Mouse (Mus musculus) stomach, embryonic 16.5 days (tissue): ENCODE results near the gene Nuf2. TPM values are rescaled to one million over a fixed set of nuclear protein-coding genes. Genes with fewer than 3 reads are reported as not detected.

Experiments used
- ATAC-seq: fragments of 200-750 bp; cut with Nextera tagmentation; 2 replicates; pipeline ENCODE4 v1.8.0; 2017; ENCODE audit warnings: moderate number of reproducible peaks, moderate TSS enrichment; ENCODE audit not compliant: insufficient read depth, low FRiP score
- H3K27ac ChIP-seq: fragments of 300-500 bp; sonication (generic); 2 replicates; pipeline ENCODE4 v1.5.1; 2014; ENCODE audit warnings: low read length
- H3K27me3 ChIP-seq: fragments of 300-500 bp; sonication (generic); 2 replicates; pipeline ENCODE4 v1.6.1; 2014; ENCODE audit warnings: low read length, control low read depth, mixed read lengths; ENCODE audit not compliant: control insufficient read depth, insufficient read depth
- H3K36me3 ChIP-seq: fragments of 300-500 bp; sonication (generic); 2 replicates; pipeline ENCODE4 v1.6.1; 2014; ENCODE audit warnings: low read length; ENCODE audit not compliant: control insufficient read depth, insufficient read depth
- H3K4me1 ChIP-seq: fragments of 300-500 bp; sonication (generic); 2 replicates; pipeline ENCODE4 v1.6.1; 2014; ENCODE audit warnings: low read length, control low read depth, mixed read lengths; ENCODE audit not compliant: control insufficient read depth, insufficient read depth
- H3K4me2 ChIP-seq: fragments of 300-500 bp; sonication (generic); 2 replicates; pipeline ENCODE4 v1.6.1; 2014; ENCODE audit warnings: low read depth, low read length, mixed read lengths
- H3K4me3 ChIP-seq: fragments of 300-500 bp; sonication (generic); replicated peaks from 2 replicates; pipeline ENCODE4 v1.5.1; 2014; ENCODE audit warnings: mild to moderate bottlenecking, low read length
- H3K9ac ChIP-seq: fragments of 300-500 bp; sonication (generic); 2 replicates; pipeline ENCODE4 v1.6.1; 2014; ENCODE audit warnings: low read length
- H3K9me3 ChIP-seq: fragments of 300-500 bp; sonication (generic); replicated peaks from 2 replicates; pipeline ENCODE4 v1.6.1; 2016; ENCODE audit warnings: low read length, control low read depth; ENCODE audit not compliant: control insufficient read depth
- WGBS: fragments of 180-500 bp; shearing (Covaris S2); extraction: QIAGEN DNeasy Blood & Tissue Kit; methylation state at CpG from one replicate; pipeline ENCODE4 v1.1.7; 2014; 5-methylcytosine and 5-hydroxymethylcytosine counted together
- polyA plus RNA-seq: library from polyadenylated mRNA; unstranded; fragments of >200 nt; fragmentation: Nextera tagmentation; extraction: Ambion mirVana; gene quantifications from 2 replicates; pipeline ENCODE4 v1.2.1, GENCODE M21; 2015

Nuf2 gene
- polyA plus RNA-seq, result 40.2 and 42.7 TPM in 2 replicates

DNA sequence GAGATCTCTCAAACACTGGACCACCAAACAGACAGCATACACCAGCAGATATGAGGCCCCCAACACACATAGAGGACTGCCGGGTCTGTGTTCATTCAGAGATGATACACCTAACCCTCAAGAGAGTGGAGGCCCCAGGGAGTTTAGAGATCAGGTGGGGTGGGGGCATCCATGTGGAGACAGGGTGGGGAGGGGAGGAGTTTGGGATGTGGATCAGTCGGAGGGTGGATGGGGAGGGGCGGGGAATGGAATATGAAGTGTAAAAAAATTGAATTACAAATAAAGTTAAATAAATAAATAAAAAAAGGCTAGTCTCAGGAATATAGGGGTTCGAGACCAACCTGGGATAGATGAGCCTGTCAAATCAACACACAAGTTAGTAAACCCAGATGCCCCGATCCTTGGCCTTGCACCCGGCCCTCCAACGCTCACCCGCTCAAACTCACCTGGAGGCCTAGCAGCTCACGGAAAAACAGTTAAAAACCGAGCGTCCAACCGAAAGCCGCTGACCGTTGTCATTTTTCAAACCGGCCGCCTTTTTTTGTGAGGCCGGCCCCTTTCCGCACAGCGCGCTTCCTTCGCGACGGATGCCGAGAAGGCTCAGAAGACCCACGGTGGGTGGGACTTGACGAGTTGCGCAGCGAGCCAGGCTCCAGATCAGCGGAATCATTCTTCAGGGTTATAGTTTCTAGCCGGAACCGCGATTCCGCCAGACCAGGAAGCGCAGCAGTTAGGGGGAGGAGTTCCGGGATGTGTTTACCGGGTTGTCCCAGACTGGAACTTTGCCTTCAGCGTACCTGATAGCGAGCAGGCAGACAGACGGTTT is at the start of gene Nuf2:
TSS of gene Nuf2 (minus strand) at position 589 of the 826 bp plus-strand sequence.
- ATAC-seq, result peak; percentile 94
- peak within 1 kb of the TSS; percentile 74 for H3K9ac ChIP-seq
- under 1% methylated on average over 39 of the region's 39 CpGs for WGBS
- H3K36me3 ChIP-seq, result no peaks in the 10 kb centered on the region; the same call in 1 of the 2 replicates
- peak within 1 kb of the TSS; percentile 69 for H3K27ac ChIP-seq
- H3K4me2 ChIP-seq, result peak within 1 kb of the TSS; percentile 70
- H3K9me3 ChIP-seq, result no peaks in the 10 kb centered on the region
- peak within 1 kb of the TSS; percentile 63 for H3K4me3 ChIP-seq
- no peaks in the 10 kb centered on the region for H3K27me3 ChIP-seq
- H3K4me1 ChIP-seq, result peaks cover 8% of the 10 kb centered on the region; the same call in 1 of the 2 replicates

DNA sequence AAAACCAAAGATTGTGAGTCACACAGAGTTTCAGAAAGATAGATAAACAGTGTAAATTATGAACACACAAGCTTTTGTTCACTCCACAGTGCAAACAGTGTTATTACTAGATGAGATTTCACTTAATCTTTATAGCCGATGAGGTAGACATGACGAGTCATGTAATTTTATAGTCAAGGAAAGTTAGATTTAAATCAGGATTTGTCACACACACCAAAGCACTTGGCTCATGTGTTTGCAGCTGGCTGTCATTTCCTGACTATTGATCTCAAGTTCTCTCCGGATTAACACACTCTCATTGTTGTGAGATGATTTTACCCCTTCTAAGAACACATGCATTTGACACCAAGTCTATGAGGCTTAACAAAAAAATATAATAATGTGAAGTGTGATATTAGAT is 48.3 kb upstream of the Nuf2 start:
- no peak overlapping the region for H3K27ac ChIP-seq
- no peaks in the 10 kb centered on the region for H3K4me1 ChIP-seq
- H3K9me3 ChIP-seq, result no peaks in the 10 kb centered on the region
- no peaks in the 10 kb centered on the region for H3K36me3 ChIP-seq
- ATAC-seq, result no peak
- H3K4me3 ChIP-seq, result no peak overlapping the region
- no peak overlapping the region for H3K9ac ChIP-seq
- no peaks in the 10 kb centered on the region for H3K27me3 ChIP-seq
- 42% methylated on average over 3 of the region's 3 CpGs for WGBS
- H3K4me2 ChIP-seq, result no peak overlapping the region

DNA sequence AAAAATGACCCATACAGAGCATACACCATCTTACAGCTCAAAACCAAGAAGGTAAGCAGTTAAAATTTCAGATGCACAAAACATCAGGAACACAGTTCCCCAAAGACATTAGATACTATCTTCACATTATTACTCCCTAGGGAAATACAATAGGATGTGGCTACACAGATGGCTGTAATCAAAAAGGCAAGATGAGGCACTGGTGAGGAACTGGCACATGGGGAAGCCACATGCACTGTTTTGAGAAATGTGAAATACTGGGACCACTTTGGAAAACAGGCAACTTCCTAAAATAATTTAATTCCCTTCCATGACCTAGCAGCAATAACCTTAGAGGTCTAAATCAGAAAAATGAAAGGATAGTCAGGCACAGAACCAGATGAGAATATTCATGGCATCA is 42.9 kb upstream of the Nuf2 start:
- H3K4me2 ChIP-seq, result no peak overlapping the region

DNA sequence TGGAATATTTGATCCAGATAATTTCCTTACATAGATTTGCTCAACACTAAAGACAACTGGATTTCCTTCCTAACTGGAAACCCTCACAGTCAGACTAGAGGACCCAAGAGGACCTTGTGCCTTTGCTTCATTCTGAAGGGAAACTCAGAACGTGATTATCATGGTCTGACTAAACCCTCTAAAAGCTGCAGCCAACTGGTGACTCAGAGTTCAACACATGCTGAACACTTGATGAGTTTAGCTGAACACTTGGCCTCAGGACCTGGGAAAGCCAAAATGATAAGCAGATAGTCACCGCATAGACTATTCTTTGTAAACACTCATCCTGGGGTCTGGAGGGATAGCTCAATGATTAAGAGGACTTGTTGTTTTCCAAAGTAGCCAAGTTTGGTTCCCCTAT is 24.4 kb upstream of the Nuf2 start:
- no peaks in the 10 kb centered on the region for H3K36me3 ChIP-seq
- ATAC-seq, result no peak
- no peak overlapping the region for H3K27ac ChIP-seq
- no peak overlapping the region for H3K4me3 ChIP-seq
- H3K9me3 ChIP-seq, result no peaks in the 10 kb centered on the region
- 60% methylated on average over 2 of the region's 2 CpGs for WGBS
- no peaks in the 10 kb centered on the region for H3K4me1 ChIP-seq
- H3K4me2 ChIP-seq, result no peak overlapping the region
- no peaks in the 10 kb centered on the region for H3K27me3 ChIP-seq
- H3K9ac ChIP-seq, result no peak overlapping the region

More for the DNA sequence above, 42.9 kb upstream of the Nuf2 start:
- Histone ChIP-seq H3K4me3 (no peak overlapping the region), H3K27me3 (no peaks in the 10 kb centered on the region), H3K36me3 (no peaks in the 10 kb centered on the region), H3K9ac (no peak overlapping the region), H3K9me3 (no peaks in the 10 kb centered on the region), H3K4me1 (no peaks in the 10 kb centered on the region), H3K27ac (no peak overlapping the region)
- ATAC-seq, result no peak

DNA sequence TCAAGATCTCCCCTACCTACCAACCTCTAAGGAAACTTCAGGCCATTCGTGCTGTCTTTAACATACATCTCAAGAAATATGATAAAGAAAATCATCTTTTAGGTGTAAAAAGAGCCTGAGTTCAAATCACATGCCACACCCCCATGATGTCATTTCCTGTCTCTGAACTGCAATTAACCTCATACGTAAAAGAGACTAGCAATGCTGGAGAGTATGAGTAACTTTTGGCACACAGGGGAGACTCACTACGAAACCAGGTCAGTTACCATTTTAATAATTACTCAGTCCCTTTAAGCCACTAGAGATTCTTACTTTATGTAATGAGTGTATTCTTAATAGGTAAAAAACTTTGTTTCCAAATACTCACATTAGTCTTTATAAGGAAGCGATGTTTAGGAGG is 23.8 kb upstream of the Nuf2 start:
- no peaks in the 10 kb centered on the region for H3K36me3 ChIP-seq
- H3K27me3 ChIP-seq, result no peaks in the 10 kb centered on the region
- H3K4me1 ChIP-seq, result no peaks in the 10 kb centered on the region
- H3K9me3 ChIP-seq, result no peaks in the 10 kb centered on the region
- no peak overlapping the region for H3K9ac ChIP-seq
- 88% methylated on average over 4 of the region's 4 CpGs for WGBS
- H3K4me3 ChIP-seq, result no peak overlapping the region
- ATAC-seq, result no peak
- no peak overlapping the region for H3K4me2 ChIP-seq
- H3K27ac ChIP-seq, result no peak overlapping the region

DNA sequence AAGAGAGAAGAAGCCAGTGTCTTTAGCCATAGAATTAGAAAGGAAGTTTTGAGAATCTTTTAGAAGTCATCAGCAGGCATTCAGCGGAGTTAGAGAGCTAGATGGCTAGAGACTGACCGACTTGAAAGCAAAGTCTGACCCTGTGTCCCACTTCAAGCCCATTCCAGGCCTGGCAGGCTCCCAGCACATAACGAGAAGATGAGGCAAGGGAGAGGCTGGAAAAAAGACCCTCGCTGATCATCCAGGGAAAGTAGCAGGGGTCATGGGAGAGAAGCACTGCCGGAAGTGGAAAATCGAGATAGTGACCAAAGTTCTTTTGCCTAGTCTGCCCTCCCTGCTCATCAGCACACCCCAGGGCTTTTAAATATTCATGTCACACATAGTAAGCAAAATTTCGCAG is 22.2 kb upstream of the Nuf2 start:
- Histone ChIP-seq H3K27me3 (no peaks in the 10 kb centered on the region), H3K4me1 (no peaks in the 10 kb centered on the region), H3K36me3 (no peaks in the 10 kb centered on the region), H3K4me2 (no peak overlapping the region), H3K9ac (no peak overlapping the region), H3K27ac (no peak overlapping the region), H3K9me3 (no peaks in the 10 kb centered on the region), H3K4me3 (no peak overlapping the region)
- no peak for ATAC-seq
- 74% methylated on average over 7 of the region's 7 CpGs for WGBS

DNA sequence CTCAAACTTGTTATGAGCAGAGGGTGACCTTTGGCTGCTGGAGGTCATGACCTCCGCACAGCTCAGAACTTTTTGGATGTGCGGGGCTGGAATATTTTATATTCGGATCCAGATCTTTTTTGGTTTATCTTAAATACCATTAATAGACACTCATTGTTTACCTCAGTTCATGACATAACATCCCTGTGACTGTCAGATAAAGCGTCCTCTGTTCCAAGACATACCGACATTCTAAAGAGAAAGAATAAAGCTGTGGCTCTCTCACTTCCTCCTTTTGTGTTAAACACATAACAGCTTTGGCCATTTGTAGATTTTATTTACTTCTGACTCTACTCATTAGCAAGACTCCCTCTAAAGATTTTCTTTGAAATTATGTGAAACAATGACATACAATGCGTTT is 9.2 kb upstream of the Nuf2 start:
- H3K4me1 ChIP-seq, result no peaks in the 10 kb centered on the region
- no peaks in the 10 kb centered on the region for H3K36me3 ChIP-seq
- H3K4me3 ChIP-seq, result no peak overlapping the region
- WGBS, result 72% methylated on average over 6 of the region's 6 CpGs
- no peak overlapping the region for H3K27ac ChIP-seq
- ATAC-seq, result no peak
- no peaks in the 10 kb centered on the region for H3K27me3 ChIP-seq
- H3K9ac ChIP-seq, result no peak overlapping the region
- no peaks in the 10 kb centered on the region for H3K9me3 ChIP-seq
- no peak overlapping the region for H3K4me2 ChIP-seq

DNA sequence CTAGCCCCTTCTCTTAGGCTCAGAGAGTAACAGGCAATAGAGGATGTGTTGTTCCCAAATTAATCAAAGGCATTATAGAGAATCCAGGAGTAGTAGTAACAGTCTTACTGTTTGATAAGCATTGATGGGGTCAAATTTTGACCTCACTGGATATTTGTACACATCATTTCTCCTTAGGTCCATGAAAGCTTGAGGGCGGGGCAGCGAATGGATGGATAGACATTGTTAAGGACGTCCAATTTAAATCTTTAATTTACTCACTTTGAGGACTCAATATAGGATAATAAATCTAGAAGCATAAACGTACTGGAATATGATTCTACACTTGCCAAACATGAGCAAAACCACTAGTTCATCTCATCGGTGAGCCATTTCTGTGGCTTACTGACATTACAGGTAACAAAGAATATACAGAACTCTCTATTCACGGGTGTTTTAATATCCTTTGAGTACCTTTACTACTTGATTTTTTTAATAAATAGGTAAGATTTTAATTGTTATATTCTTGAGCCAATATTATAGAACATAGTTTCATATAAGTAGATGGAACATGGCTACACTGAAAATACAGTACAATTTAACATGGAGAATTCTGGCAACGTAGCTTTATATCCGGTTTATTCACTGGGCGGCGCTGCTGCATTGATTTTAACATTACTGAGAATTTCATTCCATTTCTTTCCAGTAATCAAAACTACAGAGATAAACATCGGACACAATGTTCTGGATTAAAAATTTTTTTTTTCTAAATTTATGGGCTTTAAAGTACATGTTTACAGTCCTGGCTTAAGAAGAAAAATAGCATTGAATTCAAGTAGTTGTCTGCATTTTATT is 655 bp upstream of the Nuf2 start:
- peak overlapping the region; percentile 70 for H3K4me2 ChIP-seq
- no peaks in the 10 kb centered on the region for H3K9me3 ChIP-seq
- no peaks in the 10 kb centered on the region; the same call in 1 of the 2 replicates for H3K36me3 ChIP-seq
- peak overlapping the region; percentile 63 for H3K4me3 ChIP-seq
- H3K9ac ChIP-seq, result peak overlapping the region; percentile 67
- H3K27me3 ChIP-seq, result no peaks in the 10 kb centered on the region
- H3K4me1 ChIP-seq, result peaks cover 8% of the 10 kb centered on the region; the same call in 1 of the 2 replicates
- 10% methylated on average over 11 of the region's 11 CpGs for WGBS
- peak overlapping the region; percentile 69 for H3K27ac ChIP-seq
- ATAC-seq, result no peak

DNA sequence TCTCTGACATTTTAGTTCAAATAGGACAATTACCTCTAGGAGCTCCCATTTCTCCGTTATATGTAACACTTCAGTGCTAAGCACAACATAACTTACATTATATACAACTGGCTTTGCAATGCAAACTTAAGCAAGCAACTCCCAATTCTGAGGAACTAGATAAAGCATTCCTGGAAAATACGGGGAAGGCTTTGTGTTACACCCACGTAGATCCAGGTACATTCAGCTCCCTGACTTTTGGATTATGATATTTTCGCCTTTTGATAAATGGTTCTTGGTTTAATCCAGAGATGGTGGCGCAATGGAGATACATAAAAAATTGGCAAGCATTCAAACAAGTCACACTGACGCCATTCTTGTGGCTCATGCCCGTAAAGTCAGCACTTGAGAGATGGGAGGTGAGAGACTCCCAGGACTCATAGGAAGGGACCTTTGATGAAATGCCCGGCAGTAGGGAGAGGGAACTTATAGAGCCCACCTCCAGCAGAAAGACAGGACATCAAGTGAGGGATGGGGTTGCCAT is 1.2 kb downstream of the Nuf2 start:
- Histone ChIP-seq H3K4me3 (peak overlapping the region; percentile 63), H3K4me1 (peaks cover 8% of the 10 kb centered on the region; the same call in 1 of the 2 replicates), H3K36me3 (no peaks in the 10 kb centered on the region; the same call in 1 of the 2 replicates), H3K27me3 (no peaks in the 10 kb centered on the region), H3K9me3 (no peaks in the 10 kb centered on the region), H3K9ac (peak overlapping the region; percentile 74), H3K27ac (no peak overlapping the region), H3K4me2 (peak overlapping the region; percentile 60)
- no peak for ATAC-seq
- WGBS, result 73% methylated on average over 8 of the region's 8 CpGs
